ENCODE assay signal across 11 mouse cellular contexts in the genomic region with DNA sequence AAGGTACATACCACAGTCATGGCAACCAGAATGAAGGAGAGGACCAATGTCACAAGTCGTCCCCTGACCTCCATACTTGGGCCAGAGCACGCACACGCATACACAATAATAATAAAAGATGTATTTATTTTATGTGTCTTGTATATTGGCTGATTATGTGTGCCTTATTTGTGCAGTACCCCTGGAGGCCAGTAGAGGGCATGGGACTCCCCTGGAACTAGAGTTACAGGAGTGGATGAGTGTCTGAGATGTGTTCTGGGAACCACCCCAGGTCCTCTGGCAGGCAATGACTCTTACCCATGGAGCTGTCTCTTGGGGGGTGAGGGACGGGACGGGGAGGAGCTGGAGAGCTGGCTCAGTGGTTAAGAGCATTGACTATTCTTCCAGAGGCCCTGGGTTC. TPM values are rescaled to one million over a fixed set of nuclear protein-coding genes. Genes with fewer than 3 reads are reported as not detected.
A peak's percentile ranks its signal among the peaks of the same experiment; 100 is the strongest.
DNase-seq lines count a peak whose midpoint lies in the region; ATAC-seq and TF ChIP-seq lines count a peak whose summit lies in the region.
"Had no signal": no experiment of that assay in that cellular context is flagged by ENCODE, and none has a peak within 500 bp of the region (broad histone marks: within the 10 kb centered on the region; RNA-seq: fewer than 3 reads in every experiment).

No protein-coding gene starts in this region.

- no peak overlapping the region for H3K4me3 ChIP-seq in forebrain, embryonic 11.5 days (ENCODE audit: low read depth, low read length)
- H3K4me3 ChIP-seq in forebrain, embryonic 15.5 days, result no peak overlapping the region
- H3K4me3 ChIP-seq in lung, postnatal 0 days (ENCODE audit: low read depth, low read length), result no peak overlapping the region
- H3K4me3 ChIP-seq in heart, embryonic 11.5 days (ENCODE audit: low read depth, low read length), result no peak overlapping the region
- H3K4me3 ChIP-seq: erythroblast, embryonic 14.5 days; liver, embryonic 13.5 days had no signal

- WGBS in forebrain, embryonic 11.5 days, result 50% methylated on average over 5 of the region's 5 CpGs
- 61% methylated on average over 5 of the region's 5 CpGs for WGBS in forebrain, embryonic 15.5 days
- WGBS in lung, postnatal 0 days, result 57% methylated on average over 5 of the region's 5 CpGs
- WGBS in heart, embryonic 11.5 days (ENCODE audit: insufficient replicate concordance), result 58% methylated on average over 5 of the region's 5 CpGs

- H3K4me1 ChIP-seq in forebrain, embryonic 11.5 days (replicated peaks; ENCODE audit: control insufficient read depth, insufficient read depth, low read length), result peaks cover 13% of the 10 kb centered on the region; the same call in 1 of the 2 replicates
- peaks cover 26% of the 10 kb centered on the region for H3K4me1 ChIP-seq in forebrain, embryonic 15.5 days
- H3K4me1 ChIP-seq in lung, postnatal 0 days (ENCODE audit: insufficient read depth, low read depth, low read length), result peaks cover 7% of the 10 kb centered on the region; the same call in 1 of the 2 replicates
- 0 out of 2 replicates have a peak, but pooled peaks cover 2% of the 10 kb centered on the region for H3K4me1 ChIP-seq in heart, embryonic 11.5 days (ENCODE audit: control insufficient read depth, insufficient read depth, low read length)

- H3K9ac ChIP-seq in forebrain, embryonic 11.5 days (ENCODE audit: low read length), result no peak overlapping the region
- H3K9ac ChIP-seq in forebrain, embryonic 15.5 days (replicated peaks), result no peak overlapping the region
- H3K9ac ChIP-seq in lung, postnatal 0 days (replicated peaks; ENCODE audit: low read depth), result no peak overlapping the region
- H3K9ac ChIP-seq in heart, embryonic 11.5 days (ENCODE audit: low read depth, low read length), result no peak overlapping the region
- H3K9ac ChIP-seq: hindbrain, embryonic 14.5 days; liver, embryonic 13.5 days had no signal

- DNase-seq in forebrain, embryonic 11.5 days (ENCODE audit: low spot score), result peak; percentile 65
- DNase-seq in lung, postnatal 0 days (ENCODE audit: low spot score), result no peak
- no peak for DNase-seq in lung, adult 18-20 months
- peak; percentile 31 for DNase-seq in c-Kit-positive CD71-positive TER-119-negative erythroid progenitor cells, embryonic 14.5 days (ENCODE audit: low read depth)
- peak; percentile 24 for DNase-seq in thymus, postnatal 0 days (ENCODE audit: low spot score)
- DNase-seq in cerebellum, adult 11-12 months, result no peak
- DNase-seq: liver, embryonic 13.5 days had no signal

- H3K36me3 ChIP-seq in forebrain, embryonic 11.5 days (ENCODE audit: control insufficient read depth, insufficient read depth, low read length), result no peaks in the 10 kb centered on the region
- no peaks in the 10 kb centered on the region for H3K36me3 ChIP-seq in forebrain, embryonic 15.5 days
- H3K36me3 ChIP-seq in lung, postnatal 0 days (ENCODE audit: insufficient read depth, low read length), result no peaks in the 10 kb centered on the region
- H3K36me3 ChIP-seq in heart, embryonic 11.5 days (ENCODE audit: control insufficient read depth, insufficient read depth, low read length), result no peaks in the 10 kb centered on the region
- H3K36me3 ChIP-seq: liver, embryonic 13.5 days had no signal

- peaks cover 9% of the 10 kb centered on the region for H3K27me3 ChIP-seq in forebrain, embryonic 11.5 days (ENCODE audit: control insufficient read depth, insufficient read depth, low read length)
- H3K27me3 ChIP-seq in forebrain, embryonic 15.5 days, result peaks cover 7% of the 10 kb centered on the region; the same call in 1 of the 2 replicates
- H3K27me3 ChIP-seq in lung, postnatal 0 days (replicated peaks; ENCODE audit: insufficient read depth, low read length), result no peaks in the 10 kb centered on the region; the same call in 1 of the 2 replicates
- H3K27me3 ChIP-seq in heart, embryonic 11.5 days (ENCODE audit: control insufficient read depth, insufficient read depth, low read length), result peaks cover 27% of the 10 kb centered on the region

- no peak overlapping the region for H3K27ac ChIP-seq in forebrain, embryonic 11.5 days (ENCODE audit: low read depth, low read length)
- H3K27ac ChIP-seq in forebrain, embryonic 15.5 days (replicated peaks), result no peak overlapping the region
- no peak overlapping the region for H3K27ac ChIP-seq in lung, postnatal 0 days (ENCODE audit: low read length)
- H3K27ac ChIP-seq in heart, embryonic 11.5 days (ENCODE audit: low read depth, low read length), result no peak overlapping the region
- H3K27ac ChIP-seq: hindbrain, embryonic 14.5 days; liver, embryonic 13.5 days had no signal

- H3K4me2 ChIP-seq in forebrain, embryonic 11.5 days (ENCODE audit: low read depth, low read length, severe bottlenecking), result no peak overlapping the region
- H3K4me2 ChIP-seq in forebrain, embryonic 15.5 days (replicated peaks), result no peak overlapping the region
- H3K4me2 ChIP-seq in lung, postnatal 0 days (replicated peaks; ENCODE audit: low read depth, low read length), result no peak overlapping the region
- H3K4me2 ChIP-seq in heart, embryonic 11.5 days, result no peak overlapping the region
- H3K4me2 ChIP-seq: hindbrain, embryonic 14.5 days; liver, embryonic 13.5 days had no signal

- TF ChIP-seq EP300 in lung, postnatal 0 days (IDR thresholded peaks at IDR 0.05), result no peak

- TF ChIP-seq CTCF in lung, postnatal 0 days (IDR thresholded peaks at IDR 0.05), result peak; percentile 60

- no peaks in the 10 kb centered on the region for H3K9me3 ChIP-seq in forebrain, embryonic 11.5 days (ENCODE audit: control insufficient read depth, low read length)
- no peaks in the 10 kb centered on the region for H3K9me3 ChIP-seq in forebrain, embryonic 15.5 days
- no peaks in the 10 kb centered on the region for H3K9me3 ChIP-seq in lung, postnatal 0 days (ENCODE audit: low read length)
- no peaks in the 10 kb centered on the region for H3K9me3 ChIP-seq in heart, embryonic 11.5 days (replicated peaks; ENCODE audit: control insufficient read depth, low read length)
- H3K9me3 ChIP-seq: liver, embryonic 13.5 days had no signal

- ATAC-seq in forebrain, embryonic 11.5 days (replicated peaks; ENCODE audit: low FRiP score), result no peak
- ATAC-seq in forebrain, embryonic 15.5 days (replicated peaks), result no peak
- no peak for ATAC-seq in lung, postnatal 0 days
- ATAC-seq in heart, embryonic 11.5 days (replicated peaks; ENCODE audit: insufficient number of reproducible peaks, low FRiP score, low TSS enrichment), result no peak

RNA-seq across cellular contexts. Expression of a gene that starts 2.9 kb away (rescaled TPM):
- polyA plus RNA-seq in forebrain, embryonic 11.5 days (2014; fragmentation: Nextera tagmentation; extraction: Ambion mirVana), result 0.31 and 0.64 TPM in 2 replicates
- polyA plus RNA-seq in forebrain, embryonic 15.5 days (2015; fragmentation: Nextera tagmentation; extraction: Ambion mirVana), result 0.42 and 0.88 TPM in 2 replicates
- polyA plus RNA-seq in lung, postnatal 0 days (2015; fragmentation: Nextera tagmentation; extraction: Ambion mirVana), result not detected in 2 replicates
- polyA plus RNA-seq in thymus, postnatal 0 days (2015; fragmentation: Nextera tagmentation; extraction: Ambion mirVana), result 0.05 TPM in 1 of 2 replicates, not detected in the other
- polyA plus RNA-seq in heart, embryonic 11.5 days (2014; fragmentation: Nextera tagmentation; extraction: Ambion mirVana), result 0.77 and 1.1 TPM in 2 replicates
- polyA plus RNA-seq: erythroblast, embryonic 14.5 days; liver, embryonic 13.5 days had no signal

RNA-seq across cellular contexts. Expression of a gene that starts 30.9 kb away (rescaled TPM):
- 69.4 and 71.9 TPM in 2 replicates for polyA plus RNA-seq in forebrain, embryonic 11.5 days (2014; fragmentation: Nextera tagmentation; extraction: Ambion mirVana)
- 73.5 and 75.0 TPM in 2 replicates for polyA plus RNA-seq in forebrain, embryonic 15.5 days (2015; fragmentation: Nextera tagmentation; extraction: Ambion mirVana)
- polyA plus RNA-seq in lung, postnatal 0 days (2015; fragmentation: Nextera tagmentation; extraction: Ambion mirVana), result 72.1 and 87.5 TPM in 2 replicates
- 88.6 and 97.2 TPM in 2 replicates for polyA plus RNA-seq in thymus, postnatal 0 days (2015; fragmentation: Nextera tagmentation; extraction: Ambion mirVana)
- polyA plus RNA-seq in heart, embryonic 11.5 days (2014; fragmentation: Nextera tagmentation; extraction: Ambion mirVana), result 56.6 and 56.9 TPM in 2 replicates

RNA-seq across cellular contexts. Expression of a gene that starts 43.6 kb away (rescaled TPM):
- polyA plus RNA-seq in forebrain, embryonic 11.5 days (2014; fragmentation: Nextera tagmentation; extraction: Ambion mirVana), result 190 and 196 TPM in 2 replicates
- polyA plus RNA-seq in forebrain, embryonic 15.5 days (2015; fragmentation: Nextera tagmentation; extraction: Ambion mirVana), result 117 and 128 TPM in 2 replicates
- polyA plus RNA-seq in lung, postnatal 0 days (2015; fragmentation: Nextera tagmentation; extraction: Ambion mirVana), result 233 and 242 TPM in 2 replicates
- 96.9 and 106 TPM in 2 replicates for polyA plus RNA-seq in thymus, postnatal 0 days (2015; fragmentation: Nextera tagmentation; extraction: Ambion mirVana)
- 269 and 291 TPM in 2 replicates for polyA plus RNA-seq in heart, embryonic 11.5 days (2014; fragmentation: Nextera tagmentation; extraction: Ambion mirVana)

RNA-seq across cellular contexts. Expression of a gene that starts 44.8 kb away (rescaled TPM):
- 65.8 and 75.0 TPM in 2 replicates for polyA plus RNA-seq in forebrain, embryonic 11.5 days (2014; fragmentation: Nextera tagmentation; extraction: Ambion mirVana)
- 47.9 and 50.4 TPM in 2 replicates for polyA plus RNA-seq in forebrain, embryonic 15.5 days (2015; fragmentation: Nextera tagmentation; extraction: Ambion mirVana)
- polyA plus RNA-seq in lung, postnatal 0 days (2015; fragmentation: Nextera tagmentation; extraction: Ambion mirVana), result 18.2 and 19.5 TPM in 2 replicates
- polyA plus RNA-seq in thymus, postnatal 0 days (2015; fragmentation: Nextera tagmentation; extraction: Ambion mirVana), result 43.4 and 47.8 TPM in 2 replicates
- 19.9 and 25.4 TPM in 2 replicates for polyA plus RNA-seq in heart, embryonic 11.5 days (2014; fragmentation: Nextera tagmentation; extraction: Ambion mirVana)

Comparison
In these comparisons a context has a peak if more than half of its experiments do, and no peak if none do; other contexts are left out.
1. DNase-seq: peak in forebrain, embryonic 11.5 days (single experiment), c-Kit-positive CD71-positive TER-119-negative erythroid progenitor cells, embryonic 14.5 days (single experiment) and thymus, postnatal 0 days (single experiment); none in lung, postnatal 0 days (single experiment), lung, adult 18-20 months (0 of 2) and cerebellum, adult 11-12 months (single experiment).